Mouse (Mus musculus) embryonic facial prominence, embryonic 12.5 days (tissue): ENCODE results near the gene Zfp683. TPM values are rescaled to one million over a fixed set of nuclear protein-coding genes. Genes with fewer than 3 reads are reported as not detected.

Source experiments
- ATAC-seq: fragments of 200-750 bp; cut with Nextera tagmentation; 2 replicates; pipeline ENCODE4 v1.8.0; 2017; ENCODE audit not compliant: insufficient number of reproducible peaks, insufficient read depth, low FRiP score, low TSS enrichment
- H3K27ac ChIP-seq: fragments of 300-500 bp; sonication (generic); 2 replicates; pipeline ENCODE4 v1.5.1; 2016; ENCODE audit warnings: mild to moderate bottlenecking
- H3K27me3 ChIP-seq: fragments of 300-500 bp; sonication (generic); 2 replicates; pipeline ENCODE4 v1.6.1; 2016; ENCODE audit warnings: mild to moderate bottlenecking, moderate library complexity
- H3K36me3 ChIP-seq: fragments of 300-500 bp; sonication (generic); 2 replicates; pipeline ENCODE4 v1.6.1; 2016; ENCODE audit warnings: mild to moderate bottlenecking
- H3K4me1 ChIP-seq: fragments of 300-500 bp; sonication (generic); 2 replicates; pipeline ENCODE4 v1.6.1; 2016
- H3K4me2 ChIP-seq: fragments of 300-500 bp; sonication (generic); replicated peaks from 2 replicates; pipeline ENCODE4 v1.6.1; 2016; ENCODE audit warnings: mild to moderate bottlenecking, moderate library complexity
- H3K4me3 ChIP-seq: fragments of 300-500 bp; sonication (generic); 2 replicates; pipeline ENCODE4 v1.5.1; 2016; ENCODE audit warnings: mild to moderate bottlenecking
- H3K9ac ChIP-seq: fragments of 300-500 bp; sonication (generic); 2 replicates; pipeline ENCODE4 v1.6.1; 2016; ENCODE audit warnings: mild to moderate bottlenecking, moderate library complexity
- H3K9me3 ChIP-seq: fragments of 300-500 bp; sonication (generic); 2 replicates; pipeline ENCODE4 v1.6.1; 2016; ENCODE audit warnings: mild to moderate bottlenecking, moderate library complexity
- WGBS: fragments of 180-500 bp; shearing (Covaris S2); methylation state at CpG from one replicate; pipeline ENCODE4 v1.1.7; 2016; 5-methylcytosine and 5-hydroxymethylcytosine counted together
- polyA plus RNA-seq: library from polyadenylated mRNA; unstranded; fragments of >200 nt; fragmentation: Nextera tagmentation; extraction: Ambion mirVana; gene quantifications from 2 replicates; pipeline ENCODE4 v1.2.1, GENCODE M21; 2016

The Zfp683 gene
- polyA plus RNA-seq, 1 experiment from 2014 or later, result not detected

GRCm38 (mm10) chr4:134018779-134019145, 34.9 kb upstream of the Zfp683 start, which contains the start of gene Lin28a:
Gene Lin28a, minus strand, starts transcription at chr4:134018841.
- peaks cover 45% of the 10 kb centered on the region for H3K4me1 ChIP-seq
- peak within 1 kb of the TSS; percentile 32 for H3K4me3 ChIP-seq
- peak within 1 kb of the TSS; percentile 56 for H3K4me2 ChIP-seq
- WGBS, result 0% methylated on average over 8 of the region's 9 CpGs
- no peaks in the 10 kb centered on the region for H3K9me3 ChIP-seq
- no peaks in the 10 kb centered on the region for H3K36me3 ChIP-seq
- H3K27ac ChIP-seq, result 0 out of 2 replicates have a peak within 1 kb of the TSS, but pooled peaks have one; percentile 48
- peaks cover 25% of the 10 kb centered on the region for H3K27me3 ChIP-seq
- ATAC-seq, result no peak
- H3K9ac ChIP-seq, result peak within 1 kb of the TSS; percentile 19; the same call in 1 of the 2 replicates

GRCm38 (mm10) chr4:134019210-134019609, 34.4 kb upstream of the Zfp683 start:
- Histone ChIP-seq H3K9ac (no peak overlapping the region), H3K27ac (no peak overlapping the region), H3K36me3 (no peaks in the 10 kb centered on the region), H3K4me1 (peaks cover 45% of the 10 kb centered on the region), H3K4me2 (peak overlapping the region; percentile 56; the same call in 1 of the 2 replicates), H3K9me3 (no peaks in the 10 kb centered on the region), H3K27me3 (peaks cover 25% of the 10 kb centered on the region), H3K4me3 (no peak overlapping the region)
- WGBS, result 0% methylated on average over 9 of the region's 10 CpGs
- no peak for ATAC-seq

- WGBS, result 3% methylated on average over 16 of the region's 16 CpGs
- Histone ChIP-seq H3K4me2 (no peak overlapping the region), H3K9me3 (no peaks in the 10 kb centered on the region), H3K27me3 (peaks cover 25% of the 10 kb centered on the region), H3K36me3 (no peaks in the 10 kb centered on the region), H3K4me3 (no peak overlapping the region), H3K27ac (no peak overlapping the region), H3K4me1 (peaks cover 45% of the 10 kb centered on the region), H3K9ac (no peak overlapping the region)
- no peak for ATAC-seq
These were observed 33.8 kb upstream of the Zfp683 start for GRCm38 (mm10) chr4:134019641-134020351.

- peaks cover 42% of the 10 kb centered on the region for H3K4me1 ChIP-seq
These were observed 33.0 kb upstream of the Zfp683 start for GRCm38 (mm10) chr4:134020621-134021020.

DNA sequence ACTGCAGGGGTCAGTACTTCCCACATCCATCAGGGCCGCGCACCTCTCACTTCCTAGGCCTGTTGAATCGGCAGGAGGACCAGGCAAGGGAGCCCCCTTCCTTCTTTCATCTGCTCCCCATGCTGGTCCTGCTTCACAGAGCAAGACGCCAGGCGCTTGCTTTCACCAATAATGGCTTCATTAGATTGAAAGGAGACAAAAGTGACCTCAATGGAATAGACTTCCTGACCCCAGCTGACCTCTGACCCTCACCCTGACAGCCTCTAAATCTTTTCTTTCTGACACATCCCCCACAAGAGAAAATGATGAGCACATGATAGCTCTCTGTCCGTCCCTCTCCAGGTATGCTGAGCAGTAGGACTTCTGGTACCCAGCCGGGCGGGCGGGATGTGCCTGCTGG, 27.8 kb upstream of the Zfp683 start:
- Histone ChIP-seq H3K4me2 (no peak overlapping the region), H3K36me3 (no peaks in the 10 kb centered on the region), H3K27me3 (no peaks in the 10 kb centered on the region), H3K9me3 (no peaks in the 10 kb centered on the region), H3K27ac (no peak overlapping the region), H3K4me3 (no peak overlapping the region), H3K4me1 (no peaks in the 10 kb centered on the region), H3K9ac (no peak overlapping the region)
- ATAC-seq, result no peak
- WGBS, result 28% methylated on average over 9 of the region's 9 CpGs

More at GRCm38 (mm10) chr4:134020621-134021020, 33.0 kb upstream of the Zfp683 start:
- Histone ChIP-seq H3K9ac (no peak overlapping the region), H3K4me3 (no peak overlapping the region), H3K27ac (no peak overlapping the region), H3K36me3 (no peaks in the 10 kb centered on the region), H3K27me3 (peaks cover 25% of the 10 kb centered on the region), H3K9me3 (no peaks in the 10 kb centered on the region), H3K4me2 (no peak overlapping the region)
- no peak for ATAC-seq
- 2% methylated on average over 11 of the region's 11 CpGs for WGBS

DNA sequence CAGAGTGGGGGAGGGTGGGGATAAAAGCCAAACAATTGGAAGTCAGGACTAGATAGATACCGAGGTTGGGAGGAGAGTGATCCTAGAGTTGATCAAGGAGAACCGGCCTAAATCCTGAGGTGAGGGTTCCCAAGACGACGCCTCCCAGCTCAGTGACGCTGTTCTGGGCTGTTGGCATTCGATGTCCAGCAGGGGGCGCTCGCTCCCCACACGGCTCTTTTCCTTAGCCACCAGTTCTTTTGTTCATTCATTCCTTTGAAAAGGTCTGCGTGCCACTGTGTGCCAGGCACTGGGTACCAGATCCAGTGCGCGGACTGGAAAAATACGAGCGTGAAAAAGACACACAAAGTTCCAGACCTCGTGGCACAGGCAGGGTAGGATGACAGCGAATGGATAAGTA, 17.7 kb upstream of the Zfp683 start:
- no peaks in the 10 kb centered on the region for H3K4me1 ChIP-seq
- H3K4me3 ChIP-seq, result no peak overlapping the region
- ATAC-seq, result no peak
- H3K9me3 ChIP-seq, result 0 out of 2 replicates have a peak, but pooled peaks cover 3% of the 10 kb centered on the region
- H3K9ac ChIP-seq, result no peak overlapping the region
- H3K27me3 ChIP-seq, result no peaks in the 10 kb centered on the region
- H3K27ac ChIP-seq, result no peak overlapping the region
- H3K4me2 ChIP-seq, result no peak overlapping the region; the same call in 1 of the 2 replicates
- WGBS, result 6% methylated on average over 16 of the region's 16 CpGs
- H3K36me3 ChIP-seq, result no peaks in the 10 kb centered on the region

DNA sequence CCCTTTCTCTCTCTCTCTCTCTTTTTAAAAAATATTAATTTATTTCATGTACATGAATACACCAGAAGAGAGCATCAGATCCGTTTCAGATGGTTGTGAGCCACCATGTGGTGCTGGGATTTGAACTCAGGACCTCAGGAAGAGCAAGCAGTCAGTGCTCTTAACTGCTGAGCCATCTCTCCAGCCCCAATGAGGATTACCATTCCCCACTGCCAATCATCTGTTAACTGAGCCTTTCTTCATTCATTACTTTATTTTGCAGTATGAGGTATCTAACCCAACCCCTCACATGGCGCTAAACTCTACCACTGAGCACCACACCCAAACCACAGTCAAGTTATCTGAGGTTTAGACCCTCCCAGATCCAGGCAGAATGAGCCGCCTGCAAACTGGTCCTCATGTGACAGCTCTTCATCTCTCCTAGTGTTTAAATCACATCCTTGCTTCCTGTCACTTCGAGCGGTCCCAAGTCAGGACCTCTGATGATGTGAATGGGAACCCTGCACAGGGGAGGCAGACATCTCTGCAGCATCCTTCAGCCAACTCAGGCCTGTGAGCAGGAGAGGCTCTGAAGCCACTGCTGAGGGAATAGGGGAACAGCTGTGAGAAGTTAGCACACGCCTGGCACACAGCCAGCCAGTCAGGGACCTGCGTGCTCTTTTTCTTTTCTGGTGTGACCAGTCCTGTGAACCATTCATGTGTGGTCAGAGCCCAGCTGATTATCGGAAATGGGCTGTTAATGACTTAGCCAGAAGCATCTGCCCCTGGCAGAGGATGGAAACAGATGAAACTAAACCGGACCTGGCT, 12.1 kb upstream of the Zfp683 start:
- Histone ChIP-seq H3K4me1 (peaks cover 4% of the 10 kb centered on the region; the same call in 1 of the 2 replicates), H3K9me3 (no peaks in the 10 kb centered on the region), H3K9ac (no peak overlapping the region), H3K27ac (no peak overlapping the region), H3K36me3 (no peaks in the 10 kb centered on the region), H3K4me3 (no peak overlapping the region), H3K4me2 (no peak overlapping the region), H3K27me3 (no peaks in the 10 kb centered on the region)
- WGBS, result 46% methylated on average over 9 of the region's 9 CpGs
- ATAC-seq, result no peak

DNA sequence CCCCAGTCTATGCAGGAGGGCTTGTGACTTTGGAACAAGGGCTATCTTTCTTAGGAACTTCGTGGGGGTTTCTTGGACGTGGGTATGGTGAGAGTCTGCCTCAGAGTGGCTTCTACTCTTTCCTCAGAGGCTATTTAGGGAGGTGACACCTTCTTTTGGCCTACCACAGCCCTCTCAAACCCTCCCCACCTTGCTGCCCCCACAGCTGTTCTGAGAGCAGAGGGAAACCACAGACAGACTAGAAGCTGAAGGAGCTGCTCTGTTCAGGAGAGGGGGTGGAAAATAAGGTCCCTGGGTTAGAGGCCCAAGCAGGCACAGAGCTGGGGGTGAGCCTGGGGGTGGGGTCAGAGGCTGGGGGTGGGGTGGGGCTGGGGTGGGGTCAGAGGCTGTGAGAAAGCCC, 10.6 kb upstream of the Zfp683 start:
- WGBS, result 58% methylated on average over 2 of the region's 2 CpGs

GRCm38 (mm10) chr4:134047648-134048047, 6.0 kb upstream of the Zfp683 start:
- Histone ChIP-seq H3K4me2 (no peak overlapping the region), H3K9me3 (no peaks in the 10 kb centered on the region), H3K4me1 (0 out of 2 replicates have a peak, but pooled peaks cover 2% of the 10 kb centered on the region), H3K36me3 (no peaks in the 10 kb centered on the region), H3K27me3 (no peaks in the 10 kb centered on the region), H3K9ac (no peak overlapping the region), H3K4me3 (no peak overlapping the region), H3K27ac (no peak overlapping the region)
- 73% methylated on average over 5 of the region's 5 CpGs for WGBS
- no peak for ATAC-seq

More for the DNA sequence above, 10.6 kb upstream of the Zfp683 start:
- Histone ChIP-seq H3K27me3 (no peaks in the 10 kb centered on the region), H3K9me3 (no peaks in the 10 kb centered on the region), H3K9ac (no peak overlapping the region), H3K4me2 (no peak overlapping the region), H3K4me3 (no peak overlapping the region), H3K36me3 (no peaks in the 10 kb centered on the region), H3K4me1 (peaks cover 4% of the 10 kb centered on the region; the same call in 1 of the 2 replicates), H3K27ac (no peak overlapping the region)
- no peak for ATAC-seq

GRCm38 (mm10) chr4:134051912-134052311, 1.7 kb upstream of the Zfp683 start:
- Histone ChIP-seq H3K36me3 (no peaks in the 10 kb centered on the region), H3K4me1 (0 out of 2 replicates have a peak, but pooled peaks cover 3% of the 10 kb centered on the region), H3K4me3 (no peak overlapping the region), H3K27ac (no peak overlapping the region), H3K4me2 (no peak overlapping the region), H3K9me3 (no peaks in the 10 kb centered on the region), H3K9ac (no peak overlapping the region), H3K27me3 (no peaks in the 10 kb centered on the region)
- ATAC-seq, result no peak
- WGBS, result 84% methylated on average over 5 of the region's 5 CpGs

DNA sequence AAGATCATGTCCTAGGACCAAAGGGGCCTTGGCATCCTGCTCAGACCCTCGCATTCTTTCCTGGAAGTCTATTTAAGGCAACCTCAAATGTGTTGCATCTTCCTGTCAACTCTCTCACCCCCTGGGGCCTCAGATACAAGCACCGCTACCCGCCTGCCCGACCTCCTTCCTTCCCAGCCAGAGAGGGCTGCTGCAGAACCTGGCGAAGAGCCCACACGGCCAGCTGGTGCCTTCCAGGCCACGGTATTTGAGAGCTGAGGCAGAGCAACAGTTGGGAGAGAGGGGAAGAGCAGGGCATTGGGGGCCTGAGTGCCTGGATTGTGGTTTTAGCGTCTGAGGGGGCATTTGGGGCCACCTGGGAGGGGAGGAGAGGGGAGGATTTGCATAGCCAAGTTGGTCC, 1.1 kb upstream of the Zfp683 start:
- no peak overlapping the region for H3K9ac ChIP-seq
- no peak for ATAC-seq
- no peaks in the 10 kb centered on the region for H3K36me3 ChIP-seq
- no peaks in the 10 kb centered on the region for H3K9me3 ChIP-seq
- H3K27me3 ChIP-seq, result no peaks in the 10 kb centered on the region
- no peak overlapping the region for H3K27ac ChIP-seq
- no peak overlapping the region for H3K4me2 ChIP-seq
- 37% methylated on average over 8 of the region's 8 CpGs for WGBS
- 0 out of 2 replicates have a peak, but pooled peaks cover 3% of the 10 kb centered on the region for H3K4me1 ChIP-seq
- H3K4me3 ChIP-seq, result no peak overlapping the region
